Mouse (Mus musculus) hindbrain, postnatal 0 days (tissue): Measurements from ENCODE around the gene Rsph1. TPM values are rescaled to one million over a fixed set of nuclear protein-coding genes. Genes with fewer than 3 reads are reported as not detected.

Experiments used
- ATAC-seq: fragments of 200-750 bp; cut with Nextera tagmentation; 2 replicates; pipeline ENCODE4 v1.8.0; 2017; ENCODE audit warnings: mild to moderate bottlenecking, moderate TSS enrichment, moderate library complexity
- DNase-seq: peaks from one replicate; pipeline ENCODE4 v3.0.0-alpha.2; 2015; ENCODE audit warnings: low spot score
- H3K27ac ChIP-seq: fragments of 300-500 bp; sonication (generic); 2 replicates; pipeline ENCODE4 v1.5.1; 2014; ENCODE audit warnings: mild to moderate bottlenecking
- H3K27me3 ChIP-seq: fragments of 300-500 bp; sonication (generic); 2 replicates; pipeline ENCODE4 v1.6.1; 2014; ENCODE audit warnings: low read length, mixed read lengths; ENCODE audit not compliant: insufficient read depth
- H3K36me3 ChIP-seq: fragments of 300-500 bp; sonication (generic); 2 replicates; pipeline ENCODE4 v1.6.1; 2014; ENCODE audit warnings: low read length, mixed read lengths; ENCODE audit not compliant: insufficient read depth
- H3K4me1 ChIP-seq: fragments of 300-500 bp; sonication (generic); 2 replicates; pipeline ENCODE4 v1.6.1; 2014; ENCODE audit warnings: antibody characterized with exemption, low read length, mixed read lengths; ENCODE audit not compliant: insufficient read depth
- H3K4me2 ChIP-seq: fragments of 300-500 bp; sonication (generic); 2 replicates; pipeline ENCODE4 v1.6.1; 2014; ENCODE audit warnings: low read depth, mild to moderate bottlenecking, low read length, moderate library complexity, mixed read lengths
- H3K4me3 ChIP-seq: fragments of 300-500 bp; sonication (generic); 2 replicates; pipeline ENCODE4 v1.5.1; 2014; ENCODE audit warnings: low read length
- H3K9ac ChIP-seq: fragments of 300-500 bp; sonication (generic); replicated peaks from 2 replicates; pipeline ENCODE4 v1.6.1; 2014; ENCODE audit warnings: mild to moderate bottlenecking, low read length, moderate library complexity, mixed read lengths
- H3K9me3 ChIP-seq: fragments of 300-500 bp; sonication (generic); 2 replicates; pipeline ENCODE4 v1.6.1; 2016; ENCODE audit warnings: low read length, mixed read lengths
- CTCF ChIP-seq: IDR thresholded peaks from 2 replicates; pipeline ENCODE4 v1.5.1; 2016; ENCODE audit warnings: antibody characterized with exemption, control low read depth, low read depth
- WGBS: fragments of 180-500 bp; shearing (Covaris S2); extraction: QIAGEN DNeasy Blood & Tissue Kit; methylation state at CpG from one replicate; pipeline ENCODE4 v1.1.7; 2014; 5-methylcytosine and 5-hydroxymethylcytosine counted together
- polyA plus RNA-seq: library from polyadenylated mRNA; unstranded; fragments of >200 nt; fragmentation: Nextera tagmentation; extraction: Ambion mirVana; gene quantifications from 2 replicates; pipeline ENCODE4 v1.2.1, GENCODE M21; 2015
- total RNA-seq: library from RNA; depleted of rRNA; stranded (reverse); fragments of >200 nt; gene quantifications from 2 replicates; pipeline ENCODE4 v1.2.3, GENCODE M21; 2014

The Rsph1 gene
- total and polyA plus RNA-seq, 2 experiments from 2014 or later = 1.3 to 8.9 TPM

GRCm38 (mm10) chr17:31259145-31259544 lies 18.0 kb downstream of the Rsph1 start:
- Histone ChIP-seq H3K4me1 (no peaks in the 10 kb centered on the region), H3K27ac (no peak overlapping the region), H3K4me3 (no peak overlapping the region), H3K4me2 (no peak overlapping the region), H3K9me3 (no peaks in the 10 kb centered on the region), H3K9ac (no peak overlapping the region), H3K36me3 (no peaks in the 10 kb centered on the region), H3K27me3 (no peaks in the 10 kb centered on the region)
- no peak for DNase-seq
- 68% methylated on average over 4 of the region's 4 CpGs for WGBS
- no peak for TF ChIP-seq CTCF
- no peak for ATAC-seq

DNA sequence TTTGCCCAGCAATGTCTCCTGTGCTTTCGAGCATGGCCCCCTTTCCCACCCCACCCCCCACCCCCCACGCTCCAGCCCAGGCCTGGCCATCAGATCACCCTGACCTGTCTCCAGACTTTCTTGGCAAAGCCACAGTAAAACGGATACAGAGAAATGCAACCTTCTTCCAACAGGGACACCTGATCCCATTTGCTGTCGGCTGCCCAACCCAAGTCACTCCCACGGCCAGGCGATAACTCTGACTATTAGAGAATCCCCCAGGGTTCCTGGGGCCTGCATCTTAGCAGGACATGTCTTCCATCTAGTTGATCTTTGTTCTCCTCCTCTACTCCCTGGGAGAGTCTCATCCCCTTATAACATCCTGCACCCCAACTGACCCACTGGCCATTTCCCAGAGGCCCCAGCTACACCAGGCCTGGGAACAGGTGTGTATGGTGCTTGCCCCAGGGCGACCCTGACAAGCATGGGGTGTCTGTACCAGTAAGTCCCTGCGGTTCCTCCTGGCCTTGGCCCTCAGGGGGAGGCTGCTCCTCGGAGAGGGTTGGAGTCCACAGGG lies 18.8 kb downstream of the Rsph1 start:
- WGBS = 90% methylated on average over 9 of the region's 9 CpGs
- Histone ChIP-seq H3K9ac (no peak overlapping the region), H3K4me1 (no peaks in the 10 kb centered on the region), H3K27me3 (no peaks in the 10 kb centered on the region), H3K27ac (no peak overlapping the region), H3K4me2 (no peak overlapping the region), H3K36me3 (no peaks in the 10 kb centered on the region), H3K4me3 (no peak overlapping the region), H3K9me3 (no peaks in the 10 kb centered on the region)
- no peak for ATAC-seq
- TF ChIP-seq CTCF = no peak
- no peak for DNase-seq

- WGBS = 90% methylated on average over 12 of the region's 12 CpGs
- no peak overlapping the region for H3K27ac ChIP-seq
- no peaks in the 10 kb centered on the region for H3K9me3 ChIP-seq
- ATAC-seq = no peak
- no peak for TF ChIP-seq CTCF
- no peak for DNase-seq
- no peaks in the 10 kb centered on the region for H3K27me3 ChIP-seq
- no peaks in the 10 kb centered on the region for H3K4me1 ChIP-seq
- H3K36me3 ChIP-seq = no peaks in the 10 kb centered on the region
- no peak overlapping the region for H3K4me3 ChIP-seq
- H3K4me2 ChIP-seq = no peak overlapping the region
- H3K9ac ChIP-seq = no peak overlapping the region
Measured at GRCm38 (mm10) chr17:31257898-31258297, 19.3 kb downstream of the Rsph1 start.

DNA sequence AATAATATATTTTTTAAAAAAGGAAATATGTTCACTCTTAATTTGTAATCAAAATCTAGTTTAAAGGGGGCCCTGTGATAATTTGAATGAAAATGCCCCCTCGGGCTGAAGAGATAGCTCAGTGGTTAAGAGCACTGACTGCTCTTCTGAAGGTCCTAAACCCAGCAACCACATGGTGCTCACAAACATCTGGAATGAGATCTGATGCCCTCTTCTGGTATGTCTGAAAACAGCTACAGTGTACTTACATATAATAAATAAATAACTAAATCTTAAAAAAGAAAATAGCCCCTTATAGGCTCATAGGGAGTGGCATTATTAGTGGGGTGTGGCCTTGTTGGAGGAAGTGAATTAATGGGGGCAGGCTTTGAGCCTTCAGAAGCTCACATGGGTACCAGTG lies 20.0 kb downstream of the Rsph1 start:
- Histone ChIP-seq H3K36me3 (no peaks in the 10 kb centered on the region), H3K4me3 (no peak overlapping the region), H3K9me3 (no peaks in the 10 kb centered on the region), H3K4me2 (no peak overlapping the region), H3K9ac (no peak overlapping the region), H3K27me3 (no peaks in the 10 kb centered on the region), H3K27ac (no peak overlapping the region), H3K4me1 (no peaks in the 10 kb centered on the region)
- no peak for DNase-seq
- WGBS = 94% methylated on average over 1 of the region's 1 CpGs
- no peak for ATAC-seq
- TF ChIP-seq CTCF = no peak

GRCm38 (mm10) chr17:31254463-31254931 lies 22.7 kb downstream of the Rsph1 start:
- no peak overlapping the region for H3K4me3 ChIP-seq
- no peak overlapping the region for H3K27ac ChIP-seq
- H3K9me3 ChIP-seq = no peaks in the 10 kb centered on the region
- TF ChIP-seq CTCF = peak; percentile 87
- WGBS = 13% methylated on average over 9 of the region's 9 CpGs
- no peaks in the 10 kb centered on the region for H3K27me3 ChIP-seq
- no peaks in the 10 kb centered on the region for H3K36me3 ChIP-seq
- H3K4me1 ChIP-seq = no peaks in the 10 kb centered on the region
- ATAC-seq = peak; percentile 91
- DNase-seq = peak; percentile 88
- H3K4me2 ChIP-seq = peak overlapping the region; percentile 13; the same call in 1 of the 2 replicates
- no peak overlapping the region for H3K9ac ChIP-seq

- Histone ChIP-seq H3K9me3 (no peaks in the 10 kb centered on the region), H3K36me3 (no peaks in the 10 kb centered on the region), H3K9ac (no peak overlapping the region), H3K4me2 (no peak overlapping the region), H3K4me3 (no peak overlapping the region), H3K27me3 (no peaks in the 10 kb centered on the region), H3K4me1 (no peaks in the 10 kb centered on the region), H3K27ac (no peak overlapping the region)
- no peak for DNase-seq
- WGBS = 63% methylated on average over 5 of the region's 5 CpGs
- no peak for ATAC-seq
- no peak for TF ChIP-seq CTCF
Measured at GRCm38 (mm10) chr17:31253951-31254350, 23.2 kb downstream of the Rsph1 start.

DNA sequence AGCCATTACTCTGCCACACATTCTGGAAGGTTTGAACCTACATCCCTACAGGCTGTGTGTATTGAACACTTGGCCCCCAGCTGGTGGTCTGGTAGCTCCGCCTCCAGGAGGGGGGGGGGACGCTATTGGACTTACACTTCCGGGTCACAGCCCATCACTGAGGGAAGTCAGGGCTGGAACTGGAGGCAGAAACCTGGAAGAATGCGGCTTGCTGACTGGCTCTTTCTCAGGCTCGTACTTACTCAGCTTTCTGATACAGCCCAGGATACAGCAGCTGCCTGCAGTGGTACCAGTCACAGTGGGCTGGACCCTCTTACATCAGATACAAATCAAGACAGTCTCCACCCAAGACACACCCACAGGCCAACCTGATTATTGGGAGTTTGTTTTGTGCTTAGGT lies 30.0 kb downstream of the Rsph1 start:
- ATAC-seq = 0 out of 2 replicates have a peak, but pooled peaks have one; percentile 15
- 37% methylated on average over 5 of the region's 5 CpGs for WGBS
- TF ChIP-seq CTCF = no peak

More for the DNA sequence above, 30.0 kb downstream of the Rsph1 start:
- Histone ChIP-seq H3K9me3 (no peaks in the 10 kb centered on the region), H3K4me3 (no peak overlapping the region), H3K27me3 (no peaks in the 10 kb centered on the region), H3K27ac (no peak overlapping the region), H3K4me1 (no peaks in the 10 kb centered on the region), H3K9ac (no peak overlapping the region), H3K4me2 (no peak overlapping the region), H3K36me3 (no peaks in the 10 kb centered on the region)
- DNase-seq = no peak
